Mouse (Mus musculus): ENCODE measurements around the gene Hace1.

The Hace1 gene

DNA sequence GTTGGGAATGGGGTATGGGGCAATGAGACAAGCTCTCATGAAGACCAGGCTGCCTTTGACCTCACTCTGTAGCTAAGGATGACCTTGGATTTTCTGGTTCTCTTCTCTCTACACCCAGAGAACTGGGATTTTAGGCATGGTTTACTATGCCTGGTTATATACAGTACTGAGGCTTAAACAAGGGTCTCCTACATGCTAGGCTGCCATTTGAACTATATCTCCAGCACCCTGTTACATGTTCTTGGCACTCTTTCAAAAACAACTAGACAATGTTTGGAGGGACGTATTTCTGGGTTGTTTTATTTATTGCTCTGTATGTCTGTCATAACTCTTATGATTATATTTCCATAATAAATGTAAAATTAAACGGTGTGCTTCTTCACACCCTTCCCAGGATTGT lies 129.2 kb downstream of the Hace1 start:
- no peak for DNase-seq

DNA sequence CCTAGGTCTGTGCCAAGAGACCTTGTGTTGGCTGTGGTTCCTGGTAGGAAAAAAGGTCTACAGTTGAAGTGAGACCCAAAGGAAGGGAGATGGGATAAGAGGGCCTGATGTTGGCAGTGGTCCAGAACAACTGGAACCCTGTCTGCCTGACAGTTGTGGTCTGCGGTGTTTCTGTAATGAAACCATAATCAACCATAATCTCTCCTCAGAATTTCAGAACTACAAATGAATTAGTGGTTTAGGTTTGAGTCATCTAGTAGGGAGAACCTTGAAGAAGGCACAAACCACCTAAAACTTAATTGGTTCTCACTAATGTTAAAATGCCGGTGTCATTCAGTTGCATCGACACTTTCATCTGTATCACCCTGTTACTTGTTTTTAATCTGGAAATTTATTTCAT lies 133.2 kb downstream of the Hace1 start:
- no peak for DNase-seq

DNA sequence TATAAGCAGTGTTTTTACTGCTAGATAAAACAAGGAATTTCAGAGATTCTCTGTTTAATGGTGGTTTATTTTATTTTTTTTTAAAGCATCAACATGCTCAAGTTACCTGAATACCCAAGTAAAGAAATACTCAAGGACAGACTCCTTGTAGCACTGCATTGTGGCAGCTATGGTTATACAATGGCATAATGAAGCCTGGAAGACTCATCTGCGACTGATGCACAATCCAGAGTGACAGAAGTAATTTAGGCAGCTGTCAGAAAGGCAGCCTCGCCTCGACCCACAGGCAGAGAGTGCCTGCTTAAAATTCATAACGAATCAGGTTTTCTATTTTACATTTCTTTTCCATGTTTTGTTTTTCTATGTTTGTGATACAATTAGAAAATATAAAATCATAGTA lies 133.7 kb downstream of the Hace1 start:
- DNase-seq = peak; percentile 22
